Mouse (Mus musculus) embryonic fibroblast, embryonic 13.5 days (primary cell): ENCODE results near the gene Crygn.

Experiments
- CTCF ChIP-seq: IDR thresholded peaks from 2 replicates; pipeline ENCODE4 v1.5.1; 2011; ENCODE audit warnings: mild to moderate bottlenecking, control low read depth, low read length, moderate library complexity, borderline replicate concordance; ENCODE audit not compliant: insufficient read depth
- POLR2A ChIP-seq: IDR thresholded peaks from 2 replicates; pipeline ENCODE4 v1.6.1; 2011; ENCODE audit warnings: low read depth, mild to moderate bottlenecking, control low read depth, low read length, moderate library complexity

- TF ChIP-seq CTCF (no peak), POLR2A (no peak)
These were observed 19.3 kb downstream of the Crygn start for GRCm38 (mm10) chr5:24738517-24738916.
